Mouse (Mus musculus): ENCODE data around the gene Ccdc106. TPM values are rescaled to one million over a fixed set of nuclear protein-coding genes. Genes with fewer than 3 reads are reported as not detected.
"Not testable (repeated sequence)": the region's sequence is repeated elsewhere in the genome, so short reads cannot be mapped to it uniquely, and the experiment has no call there.

Ccdc106 gene
- polyA plus RNA-seq, 1 experiment from 2014 or later: 37.8 TPM

DNA sequence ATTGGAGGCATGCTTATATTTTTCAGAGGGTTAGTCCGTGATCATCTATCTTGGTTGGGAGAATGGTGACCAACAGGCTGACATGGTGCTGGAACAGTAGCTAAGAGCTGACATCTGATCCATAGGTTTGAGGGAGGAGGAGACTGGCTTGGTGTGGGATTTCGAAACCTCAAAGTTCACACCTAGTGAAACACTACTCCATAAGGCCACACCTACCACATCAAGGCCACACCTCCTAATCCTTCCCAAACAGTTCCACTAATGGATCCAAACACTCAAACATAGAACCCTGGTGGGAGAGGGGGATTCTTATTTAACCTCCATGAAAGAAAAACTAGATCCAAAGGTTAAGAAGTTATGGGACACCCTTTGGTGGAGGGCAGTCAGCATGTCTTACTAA is 3.4 kb upstream of the Ccdc106 start:
- H3K9me3 ChIP-seq (replicated peaks): no peaks in the 10 kb centered on the region
- peaks cover 8% of the 10 kb centered on the region for H3K4me1 ChIP-seq
- H3K27me3 ChIP-seq: no peaks in the 10 kb centered on the region
- ATAC-seq (ENCODE audit: insufficient number of reproducible peaks, low FRiP score, low TSS enrichment, low read depth): no peak
- no peak overlapping the region for H3K4me3 ChIP-seq (replicated peaks)
- no peak overlapping the region for H3K9ac ChIP-seq
- no peak overlapping the region for H3K27ac ChIP-seq (replicated peaks)
- peaks cover 24% of the 10 kb centered on the region for H3K36me3 ChIP-seq
- no peak overlapping the region for H3K4me2 ChIP-seq (replicated peaks)
- 96% methylated on average over 2 of the region's 2 CpGs for WGBS

DNA sequence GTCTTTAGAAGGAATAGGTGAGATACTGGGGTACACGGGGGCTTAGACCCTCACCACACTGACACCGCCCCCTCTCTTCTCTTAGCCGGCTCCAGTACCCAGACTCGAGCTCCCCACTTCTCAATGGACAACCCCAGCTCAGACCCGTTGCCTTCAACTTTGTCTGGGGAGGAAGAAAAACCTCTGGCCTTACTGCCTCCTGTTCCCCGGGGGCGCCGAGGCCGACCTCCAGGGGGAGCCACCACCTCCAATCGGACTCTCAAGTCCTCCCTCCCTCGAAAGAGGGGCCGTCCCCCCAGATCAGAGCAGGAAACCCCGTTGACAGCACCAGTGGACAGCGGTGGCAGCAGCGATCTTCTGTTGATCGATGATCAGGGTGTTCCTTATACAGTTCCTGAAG is 3.0 kb upstream of the Ccdc106 start:
- no peak overlapping the region for H3K9ac ChIP-seq
- no peak overlapping the region for H3K4me3 ChIP-seq (replicated peaks)
- H3K27me3 ChIP-seq: no peaks in the 10 kb centered on the region
- no peak overlapping the region for H3K27ac ChIP-seq (replicated peaks)
- WGBS: 95% methylated on average over 16 of the region's 16 CpGs
- H3K4me2 ChIP-seq (replicated peaks): no peak overlapping the region
- no peak for ATAC-seq (ENCODE audit: insufficient number of reproducible peaks, low FRiP score, low TSS enrichment, low read depth)
- H3K9me3 ChIP-seq (replicated peaks): no peaks in the 10 kb centered on the region
- H3K36me3 ChIP-seq: peaks cover 24% of the 10 kb centered on the region
- H3K4me1 ChIP-seq: peaks cover 12% of the 10 kb centered on the region

DNA sequence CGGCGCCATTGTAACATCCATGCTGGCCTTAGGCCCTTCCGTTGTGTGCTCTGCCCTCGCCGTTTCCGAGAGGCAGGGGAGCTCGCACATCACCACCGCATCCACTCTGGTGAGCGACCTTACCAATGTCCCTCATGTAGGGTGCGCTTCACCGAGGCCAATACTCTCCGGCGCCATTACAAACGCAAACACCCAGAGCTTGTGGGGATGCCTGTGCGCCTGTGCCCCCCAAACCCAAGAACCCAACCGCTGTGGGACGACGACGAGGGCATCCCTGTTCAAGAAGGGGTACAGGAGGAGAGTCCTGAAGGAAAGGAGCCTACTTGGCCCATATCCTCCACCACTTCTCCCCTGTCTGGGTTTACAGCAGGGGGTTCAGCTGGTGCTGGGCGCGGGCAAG is 2.4 kb upstream of the Ccdc106 start:
- Histone ChIP-seq H3K4me1 (peaks cover 18% of the 10 kb centered on the region), H3K9me3 (replicated peaks) (no peaks in the 10 kb centered on the region), H3K36me3 (peaks cover 25% of the 10 kb centered on the region), H3K9ac (no peak overlapping the region), H3K27ac (replicated peaks) (no peak overlapping the region), H3K4me2 (replicated peaks) (no peak overlapping the region), H3K4me3 (replicated peaks) (no peak overlapping the region), H3K27me3 (no peaks in the 10 kb centered on the region)
- 96% methylated on average over 21 of the region's 21 CpGs for WGBS
- no peak for ATAC-seq (ENCODE audit: insufficient number of reproducible peaks, low FRiP score, low TSS enrichment, low read depth)

DNA sequence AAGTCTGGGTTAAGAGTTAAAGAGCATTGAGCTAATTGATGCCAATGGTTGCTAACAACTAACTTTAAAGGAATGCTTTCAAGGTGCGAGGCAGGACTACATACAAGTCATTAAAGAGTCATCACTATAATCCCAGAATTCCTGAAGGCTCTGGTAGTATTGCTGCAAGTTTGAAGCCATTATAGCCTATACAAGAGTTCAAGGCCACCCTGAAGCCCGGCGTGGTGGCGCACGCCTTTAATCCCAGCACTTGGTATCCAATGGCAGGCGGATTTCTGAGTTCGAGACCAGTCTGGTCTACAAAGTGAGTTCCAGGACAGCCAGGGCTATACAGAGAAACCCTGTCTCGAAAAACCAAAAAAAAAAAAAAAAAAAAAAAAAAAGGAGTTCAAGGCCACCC is 777 bp upstream of the Ccdc106 start:
- WGBS: 29% methylated on average over 8 of the region's 8 CpGs
- H3K27me3 ChIP-seq; ATAC-seq (ENCODE audit: insufficient number of reproducible peaks, low FRiP score, low TSS enrichment, low read depth); H3K9me3 ChIP-seq (replicated peaks): not testable (repeated sequence)
- Histone ChIP-seq H3K4me2 (replicated peaks) (peak overlapping the region; percentile 66), H3K4me1 (peaks cover 23% of the 10 kb centered on the region), H3K9ac (peak overlapping the region; percentile 89; the same call in 1 of the 2 replicates), H3K36me3 (peaks cover 40% of the 10 kb centered on the region), H3K4me3 (replicated peaks) (peak overlapping the region; percentile 89), H3K27ac (replicated peaks) (peak overlapping the region; percentile 98)

DNA sequence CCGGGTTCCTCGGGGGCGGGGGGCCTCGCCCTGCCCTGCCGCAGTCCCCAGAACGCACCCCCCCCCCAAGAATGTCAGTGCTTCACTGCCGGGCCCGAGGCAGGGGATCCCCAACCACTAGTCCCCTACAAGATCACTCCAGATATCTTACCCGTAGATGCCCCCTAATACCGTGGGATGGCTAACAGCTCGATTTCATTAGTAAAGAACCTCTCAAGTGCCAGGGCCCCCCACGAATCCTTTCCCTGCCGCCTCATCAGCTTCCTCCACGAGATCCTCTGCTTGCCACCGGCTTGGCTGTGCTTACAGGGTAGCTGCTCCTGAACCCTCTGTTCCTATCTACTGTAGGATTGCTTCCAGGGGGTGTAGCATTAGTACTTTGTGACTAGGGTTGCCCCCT is 332 bp downstream of the Ccdc106 start:
- peak overlapping the region; percentile 66 for H3K4me2 ChIP-seq (replicated peaks)
- 0% methylated on average over 12 of the region's 15 CpGs for WGBS
- ATAC-seq (ENCODE audit: insufficient number of reproducible peaks, low FRiP score, low TSS enrichment, low read depth): no peak; the same call in 1 of the 2 replicates
- H3K27me3 ChIP-seq: no peaks in the 10 kb centered on the region
- peak overlapping the region; percentile 98 for H3K27ac ChIP-seq (replicated peaks)
- H3K9ac ChIP-seq: peak overlapping the region; percentile 89
- peak overlapping the region; percentile 89 for H3K4me3 ChIP-seq (replicated peaks)
- no peaks in the 10 kb centered on the region for H3K9me3 ChIP-seq (replicated peaks)
- peaks cover 23% of the 10 kb centered on the region for H3K4me1 ChIP-seq
- peaks cover 51% of the 10 kb centered on the region for H3K36me3 ChIP-seq

DNA sequence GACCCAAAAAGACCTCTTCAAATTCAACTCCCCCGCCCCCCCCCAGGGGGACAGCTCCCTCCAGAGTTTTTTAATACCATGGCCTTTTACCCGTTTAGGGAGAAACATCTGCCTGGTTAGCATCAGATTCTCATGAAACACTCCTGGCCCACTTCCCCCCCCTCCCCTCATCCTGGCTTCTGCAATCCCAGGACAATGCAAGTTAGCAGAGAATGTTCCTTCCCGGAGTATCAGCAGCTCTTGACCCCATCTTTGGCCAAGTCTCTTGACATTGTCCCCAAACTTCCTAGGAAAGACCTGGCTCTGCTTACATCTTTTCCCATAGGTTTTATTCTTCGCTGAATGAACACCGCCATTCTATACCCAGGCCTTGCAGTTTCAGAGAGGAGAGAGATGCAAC is 844 bp downstream of the Ccdc106 start:
- H3K4me3 ChIP-seq (replicated peaks): peak overlapping the region; percentile 89
- peak overlapping the region; percentile 66 for H3K4me2 ChIP-seq (replicated peaks)
- H3K9ac ChIP-seq: peak overlapping the region; percentile 89
- no peaks in the 10 kb centered on the region for H3K27me3 ChIP-seq
- WGBS: 46% methylated on average over 5 of the region's 5 CpGs
- peaks cover 56% of the 10 kb centered on the region for H3K36me3 ChIP-seq
- no peaks in the 10 kb centered on the region for H3K9me3 ChIP-seq (replicated peaks)
- H3K4me1 ChIP-seq: peaks cover 23% of the 10 kb centered on the region
- ATAC-seq (ENCODE audit: insufficient number of reproducible peaks, low FRiP score, low TSS enrichment, low read depth): no peak
- H3K27ac ChIP-seq (replicated peaks): peak overlapping the region; percentile 98; the same call in 1 of the 2 replicates

DNA sequence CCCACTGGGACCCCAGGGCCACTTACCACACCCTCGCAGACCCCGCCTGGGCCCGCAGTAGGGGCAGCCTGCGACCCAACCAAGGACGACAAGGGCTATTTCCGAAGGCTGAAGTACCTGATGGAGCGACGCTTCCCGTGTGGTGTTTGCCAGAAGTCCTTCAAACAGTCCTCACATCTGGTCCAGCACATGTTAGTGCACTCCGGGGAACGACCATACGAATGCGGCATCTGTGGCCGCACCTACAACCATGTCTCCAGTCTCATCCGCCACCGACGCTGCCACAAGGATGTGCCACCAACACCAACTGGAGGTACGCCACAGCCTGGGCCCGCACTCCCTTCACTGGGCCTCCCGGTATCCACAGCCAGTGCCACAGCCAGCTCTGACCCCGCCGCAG is 9.2 kb downstream of the Ccdc106 start:
- Histone ChIP-seq H3K27ac (replicated peaks) (no peak overlapping the region), H3K27me3 (no peaks in the 10 kb centered on the region), H3K4me3 (replicated peaks) (no peak overlapping the region), H3K4me1 (no peaks in the 10 kb centered on the region), H3K36me3 (peaks cover 95% of the 10 kb centered on the region), H3K9me3 (replicated peaks) (peaks cover 33% of the 10 kb centered on the region), H3K9ac (no peak overlapping the region), H3K4me2 (replicated peaks) (no peak overlapping the region)
- WGBS: 96% methylated on average over 22 of the region's 22 CpGs
- no peak for ATAC-seq (ENCODE audit: insufficient number of reproducible peaks, low FRiP score, low TSS enrichment, low read depth)

DNA sequence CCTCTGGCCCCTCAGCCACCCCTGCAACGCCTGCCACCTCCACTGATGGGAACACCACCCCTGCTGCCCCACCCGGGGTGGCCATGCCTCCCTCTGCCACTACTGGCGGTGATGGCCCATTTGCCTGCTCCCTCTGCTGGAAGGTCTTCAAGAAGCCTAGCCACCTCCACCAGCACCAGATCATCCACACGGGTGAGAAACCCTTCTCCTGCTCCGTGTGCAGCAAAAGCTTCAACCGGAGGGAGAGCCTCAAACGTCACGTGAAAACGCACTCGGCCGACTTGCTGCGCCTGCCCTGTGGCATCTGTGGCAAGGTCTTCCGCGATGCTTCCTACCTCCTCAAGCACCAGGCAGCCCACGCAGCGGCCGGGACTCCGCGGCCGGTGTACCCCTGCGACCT is 9.6 kb downstream of the Ccdc106 start:
- no peak overlapping the region for H3K4me3 ChIP-seq (replicated peaks)
- no peak overlapping the region for H3K27ac ChIP-seq (replicated peaks)
- no peak overlapping the region for H3K9ac ChIP-seq
- ATAC-seq (ENCODE audit: insufficient number of reproducible peaks, low FRiP score, low TSS enrichment, low read depth): no peak
- peaks cover 95% of the 10 kb centered on the region for H3K36me3 ChIP-seq
- H3K27me3 ChIP-seq: no peaks in the 10 kb centered on the region
- H3K4me2 ChIP-seq (replicated peaks): no peak overlapping the region
- no peaks in the 10 kb centered on the region for H3K4me1 ChIP-seq
- H3K9me3 ChIP-seq (replicated peaks): peaks cover 33% of the 10 kb centered on the region
- 92% methylated on average over 21 of the region's 21 CpGs for WGBS

DNA sequence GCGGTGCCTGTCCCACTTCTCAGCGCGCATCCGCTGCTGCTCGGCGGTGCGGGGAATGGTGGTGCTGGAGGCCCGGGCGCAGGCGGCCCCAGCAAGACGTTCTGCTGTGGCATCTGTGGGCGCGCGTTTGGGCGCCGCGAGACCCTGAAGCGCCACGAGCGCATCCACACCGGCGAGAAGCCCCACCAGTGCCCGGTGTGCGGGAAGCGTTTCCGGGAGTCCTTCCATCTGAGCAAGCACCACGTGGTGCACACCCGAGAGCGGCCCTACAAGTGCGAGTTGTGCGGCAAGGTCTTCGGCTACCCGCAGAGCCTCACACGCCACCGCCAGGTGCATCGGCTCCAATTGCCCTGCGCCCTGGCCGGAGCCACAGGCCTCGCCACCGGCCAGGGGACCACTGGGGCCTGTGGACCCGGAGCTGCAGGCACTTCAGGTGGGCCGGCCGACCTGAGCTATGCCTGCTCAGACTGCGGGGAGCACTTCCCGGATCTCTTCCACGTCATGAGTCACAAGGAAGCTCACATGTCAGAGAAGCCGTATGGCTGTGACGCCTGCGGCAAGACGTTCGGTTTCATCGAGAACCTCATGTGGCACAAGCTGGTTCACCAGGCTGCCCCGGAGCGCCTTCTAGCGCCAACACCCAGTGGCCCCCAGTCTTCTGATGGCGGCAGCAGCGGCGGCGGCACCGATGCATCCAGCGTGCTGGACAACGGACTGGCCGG is 10.4 kb downstream of the Ccdc106 start:
- Histone ChIP-seq H3K9ac (no peak overlapping the region), H3K9me3 (replicated peaks) (peaks cover 33% of the 10 kb centered on the region), H3K27ac (replicated peaks) (no peak overlapping the region), H3K4me1 (no peaks in the 10 kb centered on the region), H3K36me3 (peaks cover 95% of the 10 kb centered on the region), H3K4me2 (replicated peaks) (no peak overlapping the region), H3K27me3 (no peaks in the 10 kb centered on the region), H3K4me3 (replicated peaks) (no peak overlapping the region)
- 87% methylated on average over 63 of the region's 63 CpGs for WGBS
- no peak for ATAC-seq (ENCODE audit: insufficient number of reproducible peaks, low FRiP score, low TSS enrichment, low read depth)

DNA sequence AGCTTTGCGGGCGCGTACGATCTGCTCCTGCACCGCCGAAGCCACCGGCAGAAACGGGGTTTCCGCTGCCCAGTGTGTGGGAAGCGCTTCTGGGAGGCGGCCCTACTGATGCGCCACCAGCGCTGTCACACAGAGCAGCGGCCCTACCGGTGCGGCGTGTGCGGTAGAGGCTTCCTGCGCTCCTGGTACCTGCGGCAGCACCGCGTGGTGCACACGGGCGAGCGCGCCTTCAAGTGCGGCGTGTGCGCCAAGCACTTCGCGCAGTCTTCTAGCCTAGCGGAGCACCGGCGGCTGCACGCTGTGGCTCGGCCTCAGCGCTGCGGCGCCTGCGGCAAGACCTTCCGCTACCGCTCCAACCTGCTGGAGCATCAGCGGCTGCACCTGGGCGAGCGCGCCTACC is 11.1 kb downstream of the Ccdc106 start:
- WGBS: 81% methylated on average over 46 of the region's 46 CpGs
- no peak overlapping the region for H3K9ac ChIP-seq
- no peak overlapping the region for H3K4me2 ChIP-seq (replicated peaks)
- H3K9me3 ChIP-seq (replicated peaks): peaks cover 36% of the 10 kb centered on the region
- ATAC-seq (ENCODE audit: insufficient number of reproducible peaks, low FRiP score, low TSS enrichment, low read depth): no peak
- no peak overlapping the region for H3K27ac ChIP-seq (replicated peaks)
- no peaks in the 10 kb centered on the region for H3K4me1 ChIP-seq
- no peak overlapping the region for H3K4me3 ChIP-seq (replicated peaks)
- peaks cover 93% of the 10 kb centered on the region for H3K36me3 ChIP-seq
- no peaks in the 10 kb centered on the region for H3K27me3 ChIP-seq

DNA sequence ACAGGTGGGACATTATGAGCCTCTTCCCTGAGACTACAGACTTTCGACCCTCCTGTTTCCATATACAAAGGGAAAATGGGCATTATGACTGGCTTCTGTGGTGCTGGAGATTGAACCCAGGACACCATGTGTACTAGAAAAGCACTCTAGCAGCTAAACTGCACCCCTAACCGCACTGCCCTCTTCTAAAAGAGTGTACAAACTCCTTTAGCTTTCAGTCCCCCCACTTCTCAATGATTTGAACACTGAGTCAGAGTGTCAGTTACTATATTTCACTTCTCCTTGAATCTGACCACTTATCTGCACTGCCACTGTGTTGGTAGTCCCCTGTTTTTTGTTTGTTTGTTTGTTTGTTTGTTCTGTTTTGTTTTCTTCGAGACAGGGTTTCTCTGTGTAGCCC is 13.5 kb downstream of the Ccdc106 start, which contains the start of gene 4632433K11Rik:
TSS of gene 4632433K11Rik (plus strand) at position 301 of the 400 bp plus-strand sequence.
- Histone ChIP-seq H3K27me3 (no peaks in the 10 kb centered on the region), H3K9me3 (replicated peaks) (peaks cover 36% of the 10 kb centered on the region), H3K36me3 (peaks cover 75% of the 10 kb centered on the region), H3K27ac (replicated peaks) (no peak within 1 kb of the TSS), H3K4me1 (peaks cover 4% of the 10 kb centered on the region; the same call in 1 of the 2 replicates), H3K4me2 (replicated peaks) (no peak within 1 kb of the TSS), H3K9ac (no peak within 1 kb of the TSS), H3K4me3 (replicated peaks) (no peak within 1 kb of the TSS)
- ATAC-seq (ENCODE audit: insufficient number of reproducible peaks, low FRiP score, low TSS enrichment, low read depth): no peak
- WGBS: 93% methylated on average over 3 of the region's 3 CpGs

DNA sequence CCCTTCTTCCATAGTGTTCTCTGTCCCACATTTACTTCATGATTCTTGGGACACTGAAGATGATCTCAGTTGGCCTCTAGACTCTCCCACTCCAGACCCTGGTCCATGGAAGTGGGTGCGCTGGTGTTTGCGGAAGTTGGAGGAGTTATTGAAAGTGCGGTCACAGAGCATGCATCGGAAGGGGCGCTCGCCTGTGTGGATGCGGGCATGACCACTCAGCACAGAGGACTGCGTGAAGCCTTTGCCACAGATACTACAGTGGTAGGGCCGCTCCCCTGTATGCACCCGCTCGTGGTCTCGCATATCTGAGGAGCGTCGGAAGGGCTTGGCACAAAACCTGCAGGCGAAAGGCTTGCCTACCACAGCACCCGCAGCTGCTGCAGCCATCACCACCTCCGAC is 15.3 kb downstream of the Ccdc106 start:
- no peak overlapping the region for H3K27ac ChIP-seq (replicated peaks)
- peaks cover 21% of the 10 kb centered on the region for H3K9me3 ChIP-seq (replicated peaks)
- peaks cover 57% of the 10 kb centered on the region for H3K36me3 ChIP-seq
- WGBS: 96% methylated on average over 17 of the region's 17 CpGs
- H3K4me3 ChIP-seq (replicated peaks): no peak overlapping the region
- no peak overlapping the region for H3K4me2 ChIP-seq (replicated peaks)
- H3K27me3 ChIP-seq: no peaks in the 10 kb centered on the region
- peaks cover 4% of the 10 kb centered on the region; the same call in 1 of the 2 replicates for H3K4me1 ChIP-seq
- no peak overlapping the region for H3K9ac ChIP-seq
- no peak for ATAC-seq (ENCODE audit: insufficient number of reproducible peaks, low FRiP score, low TSS enrichment, low read depth)

All from embryonic facial prominence, embryonic 15.5 days (tissue).